Mouse (Mus musculus) small intestine, adult 2 months (tissue): ENCODE data around the gene Cubn.

Experiments used
- CTCF ChIP-seq: fragments of 200-500 bp; IDR thresholded peaks from 2 replicates; pipeline ENCODE4 v1.5.1; 2012; ENCODE audit warnings: low read depth, mild to moderate bottlenecking, control low read depth, inconsistent platforms, low read length, moderate library complexity, mixed read lengths; ENCODE audit not compliant: insufficient replicate concordance, insufficient read length; ENCODE audit errors: extremely low read depth
- POLR2A ChIP-seq: fragments of 200-500 bp; IDR thresholded peaks from 2 replicates; pipeline ENCODE4 v1.6.1; 2012; ENCODE audit warnings: low read depth, mild to moderate bottlenecking, control low read depth, inconsistent platforms, low read length, moderate library complexity

DNA sequence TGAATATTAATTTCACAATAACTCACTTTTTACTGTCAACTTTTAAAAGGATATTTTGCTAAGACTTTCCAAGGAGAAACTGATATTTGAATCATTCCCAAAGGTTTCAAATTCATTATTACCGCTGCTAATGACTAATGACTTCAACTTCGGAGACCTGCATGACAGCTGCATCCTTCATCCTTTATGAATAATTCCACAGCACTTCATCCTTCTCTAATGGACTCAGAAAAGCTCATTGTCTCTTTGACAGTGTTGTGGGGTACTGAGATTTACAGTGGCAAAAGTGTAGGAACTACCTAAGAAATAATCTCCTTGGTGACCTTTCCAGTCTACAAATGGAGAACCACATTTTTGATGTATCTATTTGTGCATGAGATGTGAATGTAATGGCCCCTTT is 33.5 kb downstream of the Cubn start:
- TF ChIP-seq POLR2A: no peak
- no peak for TF ChIP-seq CTCF
